Mouse (Mus musculus) cerebellum, adult 2 months (tissue): ENCODE results near the gene Spp2.

ENCODE experiments used
- CTCF ChIP-seq: fragments of 200-500 bp; IDR thresholded peaks from 2 replicates; pipeline ENCODE4 v1.5.1; 2011; ENCODE audit warnings: low read depth, mild to moderate bottlenecking, control low read depth, low read length, moderate library complexity, borderline replicate concordance; ENCODE audit not compliant: insufficient read depth
- POLR2A ChIP-seq: fragments of 200-500 bp; IDR thresholded peaks from 2 replicates; pipeline ENCODE4 v1.6.1; 2011; ENCODE audit warnings: low read length, control low read depth, borderline replicate concordance; ENCODE audit not compliant: insufficient read depth

GRCm38 (mm10) chr1:88474598-88474997 lies 67.8 kb downstream of the Spp2 start:
- TF ChIP-seq CTCF (no peak), POLR2A (no peak)
